Mouse (Mus musculus): ENCODE results near the gene Cntn2.

The Cntn2 gene

GRCm38 (mm10) chr1:132557901-132558631 is 15.0 kb upstream of the Cntn2 start:
- WGBS = 16% methylated on average over 9 of the region's 9 CpGs

GRCm38 (mm10) chr1:132543789-132544188 is 733 bp upstream of the Cntn2 start:
- WGBS = 62% methylated on average over 8 of the region's 8 CpGs

- WGBS = 10% methylated on average over 5 of the region's 5 CpGs
These were observed 1.0 kb downstream of the Cntn2 start for GRCm38 (mm10) chr1:132541824-132542599.

DNA sequence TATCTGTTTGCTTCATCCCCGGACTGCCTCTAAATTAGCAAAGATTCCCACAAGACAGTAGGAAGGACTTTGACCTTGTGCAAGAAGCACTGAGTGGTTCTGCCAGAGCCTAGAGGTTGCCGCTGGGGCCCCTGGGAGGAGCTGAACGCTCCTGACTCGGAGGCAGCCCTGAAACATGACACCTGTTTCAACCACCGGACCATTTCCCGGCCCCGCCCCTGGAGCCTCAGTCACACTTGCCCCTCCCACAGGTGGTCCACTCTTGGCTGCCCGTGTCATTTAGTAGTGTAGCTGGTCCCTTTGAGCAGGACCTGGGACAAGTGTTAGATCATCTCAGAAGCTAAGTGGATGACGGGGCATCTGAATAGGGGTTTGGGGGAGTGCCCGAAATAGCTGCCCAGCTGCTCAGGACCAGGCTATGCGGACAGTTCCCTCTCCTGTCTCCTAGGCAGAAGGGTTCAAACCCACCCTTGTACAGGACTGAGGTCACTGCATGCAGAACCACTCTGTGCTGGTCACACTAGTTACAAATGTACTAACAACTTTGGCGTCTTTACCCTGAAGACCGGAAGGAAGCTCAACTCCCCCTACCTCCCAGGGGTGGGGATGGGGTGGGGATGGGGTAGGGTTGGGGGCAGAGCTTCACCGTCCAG is 1.8 kb downstream of the Cntn2 start:
- 15% methylated on average over 14 of the region's 14 CpGs for WGBS

DNA sequence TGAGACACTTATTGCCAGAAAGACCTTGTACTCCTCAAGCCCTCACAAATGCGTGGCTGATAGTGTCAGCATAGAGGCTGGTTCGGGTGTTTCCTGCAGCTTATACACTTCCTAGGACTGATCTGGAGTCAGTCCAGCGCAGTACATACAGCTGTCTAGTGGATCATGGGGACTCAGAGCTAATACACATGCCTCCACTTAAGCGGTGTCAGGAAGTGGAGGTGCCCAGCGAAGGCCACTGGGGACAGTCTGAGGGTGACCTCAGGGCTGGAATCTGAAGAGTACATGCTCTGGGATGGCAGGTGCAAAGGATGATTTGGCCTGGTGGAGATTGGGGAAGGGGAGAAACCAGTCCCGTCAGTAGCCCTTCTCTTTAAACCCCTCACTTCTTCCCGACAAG is 2.4 kb downstream of the Cntn2 start:
- WGBS = 59% methylated on average over 7 of the region's 7 CpGs

- WGBS = 68% methylated on average over 5 of the region's 5 CpGs
These were observed 5.3 kb downstream of the Cntn2 start for GRCm38 (mm10) chr1:132537736-132538135.

DNA sequence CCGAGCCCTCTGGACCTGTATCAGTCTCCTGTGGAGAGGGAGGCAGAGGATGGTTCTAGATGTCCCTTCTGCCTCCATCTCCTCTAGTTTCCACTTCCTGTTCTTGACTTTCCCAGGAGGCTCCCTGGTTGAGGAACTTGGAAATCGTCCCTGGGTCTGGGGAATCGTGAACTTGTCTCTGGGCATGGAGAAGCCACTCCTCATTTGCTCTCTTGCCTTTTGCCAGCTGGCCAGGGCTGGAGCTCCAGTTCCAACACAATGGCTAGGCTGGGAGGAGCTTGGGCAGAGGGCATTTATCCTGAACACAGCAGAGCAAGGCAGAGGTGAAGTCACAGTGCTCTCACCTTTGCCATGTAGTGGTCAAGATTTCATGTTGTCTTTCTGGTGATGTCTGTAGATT is 6.6 kb downstream of the Cntn2 start:
- WGBS = 66% methylated on average over 3 of the region's 3 CpGs

GRCm38 (mm10) chr1:132535541-132535940 is 7.5 kb downstream of the Cntn2 start:
- 78% methylated on average over 4 of the region's 4 CpGs for WGBS

DNA sequence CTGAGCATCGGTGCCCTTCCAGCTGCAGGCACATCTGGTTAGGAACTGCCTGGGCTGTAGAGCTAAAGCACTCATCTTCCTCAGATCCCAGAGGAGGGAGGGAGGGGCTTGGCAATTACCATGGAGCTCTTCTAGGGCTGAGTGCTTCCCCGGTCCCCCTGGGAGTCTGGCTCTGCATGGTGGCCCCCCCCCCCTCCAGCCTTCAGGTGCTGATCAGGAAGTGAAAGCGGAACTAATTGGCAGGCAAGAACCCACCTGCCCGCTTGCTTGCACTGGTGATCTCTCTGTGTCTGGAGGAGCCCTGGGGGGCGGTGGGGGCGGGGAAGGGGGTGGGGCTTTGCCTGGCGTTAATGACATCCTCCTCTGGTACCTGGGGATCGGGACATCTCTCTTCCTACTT is 9.2 kb downstream of the Cntn2 start:
- WGBS = 33% methylated on average over 8 of the region's 8 CpGs

DNA sequence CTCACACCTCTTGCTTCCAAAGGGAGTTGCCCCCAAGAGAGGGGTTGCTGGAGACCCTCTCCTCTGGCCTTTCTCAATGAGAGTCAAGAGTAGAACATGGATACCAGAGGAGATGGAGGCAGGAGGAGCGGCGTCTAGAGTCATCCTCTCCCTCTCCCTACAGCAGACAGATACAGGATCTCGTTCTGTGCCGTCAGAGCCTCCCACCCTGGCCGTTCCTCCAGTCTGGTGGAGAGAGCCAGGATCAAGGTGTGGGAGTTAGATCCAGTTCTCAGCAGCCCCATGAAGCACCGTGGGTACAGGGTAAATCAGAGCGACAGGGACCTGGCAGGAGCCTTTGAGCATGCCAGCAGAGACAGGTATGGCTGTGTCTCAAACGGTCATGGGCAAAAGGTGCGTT is 10.5 kb downstream of the Cntn2 start:
- 52% methylated on average over 9 of the region's 9 CpGs for WGBS

DNA sequence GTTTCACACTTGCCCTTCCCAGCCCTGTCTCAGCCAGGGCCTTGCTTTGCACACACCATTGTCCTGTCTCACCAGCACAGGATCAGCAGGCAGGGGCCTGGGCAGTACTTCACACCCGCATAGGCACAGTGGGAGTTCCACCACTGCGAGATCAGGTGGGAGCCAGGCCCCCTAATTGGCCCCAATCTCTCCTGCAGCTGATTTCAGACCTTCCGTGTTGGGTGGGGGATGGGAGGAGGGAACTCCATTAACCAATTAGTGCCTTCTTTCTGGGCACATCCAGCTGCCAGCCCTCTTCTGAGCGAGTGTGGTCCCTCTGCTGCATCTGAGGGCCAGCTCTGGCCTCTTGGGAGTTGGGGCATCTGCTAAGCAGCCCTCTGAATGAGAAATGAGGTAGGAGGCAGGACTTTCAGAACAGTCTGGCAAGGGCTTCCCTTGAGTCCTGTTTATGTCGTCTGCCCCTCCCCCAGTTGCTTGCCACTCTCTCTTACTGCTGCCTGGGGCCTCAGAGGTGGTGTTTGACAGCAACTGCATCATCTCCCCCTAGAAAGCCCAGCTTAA is 12.3 kb downstream of the Cntn2 start:
- 45% methylated on average over 5 of the region's 5 CpGs for WGBS

- WGBS = 79% methylated on average over 19 of the region's 19 CpGs
These were observed 14.3 kb downstream of the Cntn2 start for GRCm38 (mm10) chr1:132528647-132529334.

DNA sequence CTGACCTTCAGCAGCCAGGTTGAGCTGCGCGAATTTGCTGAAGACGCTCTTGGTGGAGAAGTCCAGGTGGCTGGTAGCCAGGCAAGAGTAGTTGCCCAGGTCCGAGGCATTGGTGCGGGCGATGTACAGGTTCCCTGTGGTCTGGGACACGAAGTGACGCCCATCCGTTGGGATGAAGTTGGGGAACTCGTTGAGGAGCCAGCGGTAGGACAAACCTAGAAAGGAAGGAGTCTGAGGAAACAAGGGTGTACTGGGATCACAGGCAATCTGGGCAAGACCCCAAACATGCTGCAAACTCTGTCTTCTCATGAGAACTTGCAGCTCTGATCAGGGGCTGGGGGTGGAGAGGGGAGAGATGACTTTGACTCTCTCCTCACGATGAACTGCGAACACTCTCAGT is 15.0 kb downstream of the Cntn2 start:
- WGBS = 88% methylated on average over 13 of the region's 13 CpGs

DNA sequence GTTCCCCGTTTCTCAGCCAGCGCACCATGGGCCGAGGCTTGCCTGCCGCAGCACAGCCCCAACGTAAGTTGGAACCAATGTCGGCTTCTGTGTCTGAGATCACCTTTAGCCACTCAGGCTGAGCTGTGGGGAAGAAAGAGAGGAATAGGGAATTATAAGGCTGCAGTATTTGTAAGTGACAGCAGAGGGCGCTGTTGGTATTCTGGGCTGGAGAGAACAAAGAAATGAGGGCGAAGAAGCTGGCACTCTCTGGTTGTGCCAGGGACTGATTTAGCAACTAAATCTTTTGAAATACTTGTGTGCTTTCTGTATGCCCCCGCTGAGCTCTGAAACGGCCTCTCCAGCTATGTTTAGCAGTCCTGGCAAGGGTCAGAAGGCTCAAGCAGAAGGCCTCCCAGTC is 17.2 kb downstream of the Cntn2 start:
- 4% methylated on average over 10 of the region's 10 CpGs for WGBS

DNA sequence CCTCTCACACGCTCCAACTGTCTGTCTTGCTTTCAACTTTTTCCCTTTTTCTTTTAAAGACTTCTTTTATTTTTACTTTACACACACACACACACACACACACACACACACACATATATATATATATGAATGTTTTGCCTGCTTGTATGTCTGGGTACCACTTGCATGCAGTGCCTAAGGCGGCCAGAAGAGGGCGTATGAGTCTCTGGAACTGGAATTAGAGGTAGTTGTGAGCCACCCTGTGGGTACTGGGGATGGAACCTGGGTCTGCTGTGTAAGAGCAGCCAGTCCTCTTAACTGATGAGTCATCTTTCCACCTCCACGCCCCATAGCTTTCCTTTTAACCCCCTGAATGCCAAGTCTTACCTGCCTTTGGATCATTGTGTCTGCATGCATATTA is 19.1 kb downstream of the Cntn2 start:
- 37% methylated on average over 4 of the region's 4 CpGs for WGBS

DNA sequence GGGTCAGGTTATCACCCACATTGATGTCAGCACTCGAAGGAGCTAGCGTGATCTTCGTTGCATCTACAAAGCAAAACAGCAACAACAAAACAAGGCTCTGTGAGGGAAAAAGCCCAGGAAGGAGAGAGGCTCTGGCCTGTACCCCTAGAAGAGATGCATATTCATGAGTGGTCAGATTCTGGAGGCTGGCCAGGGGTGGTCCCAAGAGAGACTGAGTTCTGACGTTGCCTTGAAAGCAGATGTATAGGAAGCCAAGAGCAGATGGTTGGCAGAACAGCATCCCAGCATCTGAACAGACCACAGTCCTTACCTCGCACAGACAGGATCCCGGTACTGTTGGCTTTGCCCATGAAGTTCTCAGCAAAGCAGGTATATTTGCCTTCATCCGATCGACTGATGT is 20.0 kb downstream of the Cntn2 start:
- 69% methylated on average over 8 of the region's 8 CpGs for WGBS

GRCm38 (mm10) chr1:132520764-132521163 is 22.3 kb downstream of the Cntn2 start:
- 11% methylated on average over 4 of the region's 6 CpGs for WGBS

DNA sequence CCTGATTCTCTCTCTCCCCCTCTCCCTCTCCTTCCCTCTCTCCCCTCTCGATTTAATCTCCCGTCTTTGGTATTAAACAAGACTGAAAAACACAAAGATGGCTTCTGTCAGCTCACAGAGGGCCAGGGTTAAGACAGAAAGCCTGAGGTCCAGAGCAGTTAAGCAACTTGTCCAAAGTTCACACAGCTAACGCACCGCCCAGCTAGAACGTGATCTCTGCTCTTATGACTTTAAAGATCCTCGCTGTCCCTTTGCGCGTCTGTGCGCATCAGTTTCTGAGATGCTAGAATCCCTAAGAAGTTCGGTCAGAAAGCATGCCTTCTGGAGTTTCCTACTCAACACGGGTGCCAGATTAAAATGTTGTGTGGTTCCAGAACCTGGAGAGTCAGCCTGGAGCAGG is 23.3 kb downstream of the Cntn2 start:
- WGBS = 91% methylated on average over 11 of the region's 11 CpGs

DNA sequence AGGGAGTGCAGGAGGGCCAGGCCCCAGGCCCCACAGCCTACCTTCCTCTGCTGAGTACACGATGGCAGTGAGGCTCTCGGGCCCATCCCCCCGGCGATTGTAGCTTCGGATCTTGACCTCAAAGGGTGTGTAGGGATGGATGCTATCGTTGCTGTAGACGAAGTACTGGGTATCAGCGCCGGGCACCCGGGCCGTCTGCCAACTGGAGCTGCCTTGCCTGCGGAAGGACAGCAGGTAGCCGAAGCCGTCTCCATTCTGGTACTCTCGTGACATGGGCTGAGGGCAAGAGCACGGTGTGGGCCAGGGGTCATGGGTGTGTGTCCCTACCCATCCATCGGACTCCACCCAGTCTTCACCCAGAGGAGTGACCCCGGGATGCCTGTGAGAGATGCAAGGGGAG is 24.4 kb downstream of the Cntn2 start:
- 76% methylated on average over 18 of the region's 18 CpGs for WGBS

- 92% methylated on average over 11 of the region's 11 CpGs for WGBS
These were observed 26.3 kb downstream of the Cntn2 start for GRCm38 (mm10) chr1:132516776-132517175.

GRCm38 (mm10) chr1:132515339-132515738 is 27.7 kb downstream of the Cntn2 start:
- 91% methylated on average over 12 of the region's 12 CpGs for WGBS

DNA sequence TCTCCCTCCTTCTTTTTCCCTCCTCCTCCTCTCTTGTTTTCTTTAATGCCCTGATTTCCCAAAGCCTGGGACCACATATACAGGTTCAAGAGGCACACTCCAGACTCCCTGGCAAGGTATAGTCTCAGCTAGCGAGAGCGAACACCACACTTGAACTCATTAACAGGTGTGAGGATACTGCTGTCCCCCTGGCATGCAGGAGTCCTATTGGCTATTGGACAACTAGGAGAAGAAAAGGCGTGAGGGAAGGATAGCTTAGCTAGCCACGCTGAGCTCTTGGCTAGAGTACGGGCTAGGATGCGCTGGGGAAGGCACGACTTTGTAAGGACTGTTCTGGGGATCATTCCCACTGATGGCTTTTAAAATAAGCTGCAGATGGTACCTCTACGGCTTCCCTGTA is 30.9 kb downstream of the Cntn2 start:
- WGBS = 53% methylated on average over 8 of the region's 8 CpGs
